Mouse (Mus musculus): ENCODE results near the gene Pofut2.

The Pofut2 gene

DNA sequence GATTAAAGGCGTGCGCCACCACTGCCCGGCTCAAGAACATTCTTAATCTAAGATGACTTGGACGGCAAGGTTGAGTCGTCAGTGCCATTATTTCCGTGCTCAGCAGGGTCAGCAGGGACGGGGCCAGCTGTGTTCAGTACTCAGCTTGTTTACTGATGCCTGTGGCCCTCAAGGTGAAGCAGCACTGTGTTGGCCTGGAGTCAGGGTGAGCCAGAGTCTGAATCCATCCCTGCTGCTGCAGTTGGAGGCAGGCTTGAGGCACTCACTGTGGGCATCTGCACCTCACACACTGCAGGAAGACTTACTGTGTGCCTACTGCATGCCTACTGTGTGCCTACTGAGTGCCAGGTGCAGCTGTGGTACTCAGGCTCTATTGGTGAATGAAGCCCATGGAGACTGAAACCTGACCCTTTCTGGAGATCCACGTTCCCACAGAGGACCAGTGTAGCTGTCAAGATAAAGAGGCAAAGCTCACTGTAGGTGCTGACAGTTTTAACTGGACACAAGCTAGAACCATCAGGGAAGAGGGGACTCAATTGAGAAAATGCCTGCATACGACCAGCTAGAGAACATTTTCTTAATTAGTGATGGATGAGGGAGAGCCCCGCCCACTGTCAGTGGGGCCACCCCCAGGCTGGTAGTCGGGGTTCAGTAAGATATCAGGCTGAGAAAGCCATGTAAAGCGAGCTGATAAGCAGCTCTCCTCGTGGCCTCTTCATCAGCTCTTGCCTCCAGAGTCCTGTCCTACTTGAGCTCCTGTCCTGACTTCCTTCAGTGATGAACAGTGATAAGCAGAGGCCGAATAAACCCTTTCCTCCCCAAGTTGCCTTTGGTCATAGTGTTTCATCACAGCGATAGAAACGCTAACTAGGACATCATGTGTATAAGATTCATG, 26.9 kb upstream of the Pofut2 start:
- DNase-seq = no peak

DNA sequence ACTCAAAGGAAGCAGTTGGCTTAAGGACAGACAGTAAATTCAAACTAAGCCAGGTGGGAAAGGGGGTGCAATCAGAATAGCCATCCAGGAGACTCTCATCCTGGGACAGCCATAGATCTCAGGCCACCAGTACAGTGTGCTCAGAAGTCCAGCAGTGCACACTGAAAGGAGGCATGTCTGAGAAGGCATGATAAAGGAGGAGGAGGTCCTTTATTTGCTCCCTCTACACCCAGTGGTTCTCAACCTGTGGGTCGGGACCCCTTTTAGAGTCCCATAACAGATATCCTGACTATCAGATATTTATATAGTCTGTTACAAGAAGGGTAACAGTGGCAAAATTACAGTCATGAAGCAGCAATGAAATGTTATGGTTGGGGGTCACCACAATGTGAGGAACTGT, 25.8 kb upstream of the Pofut2 start:
- DNase-seq = no peak

DNA sequence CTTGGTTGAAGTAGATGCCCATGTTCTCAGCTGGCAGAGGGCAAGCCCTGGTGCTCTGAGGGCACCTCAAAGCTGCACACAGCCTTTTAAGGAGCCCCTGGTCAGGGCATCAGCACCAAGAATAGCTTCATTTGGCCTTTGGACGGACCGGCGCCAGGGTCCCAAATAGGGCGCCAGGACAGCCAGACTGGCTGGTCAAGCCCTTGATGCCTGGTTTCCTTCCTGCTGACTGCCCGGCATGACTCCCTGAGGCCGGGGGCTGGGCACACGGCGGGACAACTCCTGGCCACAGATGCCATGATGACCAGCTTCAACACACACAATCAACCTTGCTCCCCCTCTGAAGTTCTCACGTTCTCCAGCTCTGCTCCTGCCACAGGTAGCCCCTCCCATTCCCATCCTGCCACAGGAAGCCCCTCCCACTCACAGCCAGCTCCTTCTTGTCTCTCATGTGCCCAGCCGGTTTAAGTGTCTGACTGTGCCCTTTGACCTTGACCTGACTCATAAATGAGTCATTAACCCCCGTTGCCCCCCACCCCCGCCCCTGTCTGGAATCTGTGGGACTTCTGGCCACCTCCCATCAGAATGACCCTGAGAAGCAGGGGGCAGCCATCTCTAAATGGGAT, 23.9 kb upstream of the Pofut2 start:
- no peak for DNase-seq

DNA sequence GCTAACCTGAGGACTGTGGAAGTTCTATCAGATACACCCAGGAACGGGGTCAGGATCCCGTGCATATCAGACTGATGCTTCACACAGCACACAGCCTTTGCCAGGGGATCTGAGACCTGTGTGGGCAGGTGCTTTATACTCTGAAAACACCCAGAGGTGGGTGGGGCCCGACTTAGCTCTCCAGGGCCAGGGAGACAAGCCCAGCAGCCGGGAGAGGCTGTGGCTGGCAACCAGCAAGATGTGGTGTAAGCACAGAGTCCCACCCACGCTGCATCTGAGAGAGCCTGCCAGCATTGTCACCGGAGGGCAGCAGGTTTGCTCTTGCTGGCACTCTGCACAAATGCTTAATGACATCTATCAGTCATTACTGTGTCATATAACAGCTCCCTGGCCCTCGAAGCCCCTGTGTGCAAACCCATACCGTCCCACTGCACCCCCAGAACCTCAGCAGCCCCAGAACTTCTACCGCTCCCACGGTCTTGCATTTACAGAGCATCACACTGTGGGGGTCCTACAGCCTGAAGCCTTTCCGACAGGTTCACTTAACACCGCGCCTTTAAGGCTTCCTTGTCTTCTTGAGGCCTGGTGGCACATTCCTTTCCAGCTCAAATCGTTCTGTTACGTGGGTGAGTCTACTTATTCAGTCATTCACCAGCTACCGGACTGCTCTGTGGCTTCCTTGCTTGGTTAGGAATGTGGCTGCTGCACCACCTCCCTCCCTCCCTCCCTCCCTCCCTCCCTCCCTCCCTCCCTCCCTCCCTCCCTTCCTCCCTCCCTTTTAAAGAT, 21.0 kb upstream of the Pofut2 start:
- no peak for DNase-seq

DNA sequence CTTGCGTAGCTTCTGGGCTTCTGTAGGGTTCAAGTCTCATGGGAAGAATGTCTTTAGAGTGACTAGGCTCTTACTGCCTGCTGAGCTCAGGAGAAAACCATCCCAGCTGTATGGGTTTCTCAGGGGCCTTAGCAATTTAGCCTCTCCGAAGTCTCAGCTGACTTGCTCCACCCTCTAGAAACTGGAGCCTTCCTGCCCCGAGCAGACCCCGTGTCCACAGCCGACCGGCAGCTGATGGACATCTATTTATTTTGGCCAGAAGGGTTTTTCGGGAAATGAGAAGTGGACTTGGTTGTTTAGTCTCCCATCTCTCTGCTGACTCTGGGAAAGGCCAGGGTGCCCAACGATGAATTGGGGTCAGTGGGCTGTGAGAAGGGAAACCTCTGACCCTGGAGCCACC, 18.3 kb upstream of the Pofut2 start:
- no peak for DNase-seq

DNA sequence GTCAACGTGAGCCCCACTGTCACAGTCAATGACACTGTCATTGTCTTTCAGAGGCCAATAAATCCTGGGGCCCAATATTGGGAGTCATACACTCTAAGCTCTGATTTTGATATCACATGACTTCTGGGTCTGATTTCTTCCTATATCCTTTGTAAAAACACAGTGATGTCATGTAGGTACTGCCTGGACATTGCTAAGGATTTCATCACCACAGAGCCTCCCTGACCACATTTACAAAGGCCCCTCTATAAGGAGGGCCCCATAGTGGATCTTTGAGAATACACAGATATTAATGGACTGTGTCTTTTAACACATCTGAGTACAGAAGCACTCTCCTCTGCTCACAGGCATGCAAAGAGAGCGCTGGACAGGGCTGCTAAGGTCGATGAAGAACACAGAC, 16.6 kb upstream of the Pofut2 start:
- no peak for DNase-seq

DNA sequence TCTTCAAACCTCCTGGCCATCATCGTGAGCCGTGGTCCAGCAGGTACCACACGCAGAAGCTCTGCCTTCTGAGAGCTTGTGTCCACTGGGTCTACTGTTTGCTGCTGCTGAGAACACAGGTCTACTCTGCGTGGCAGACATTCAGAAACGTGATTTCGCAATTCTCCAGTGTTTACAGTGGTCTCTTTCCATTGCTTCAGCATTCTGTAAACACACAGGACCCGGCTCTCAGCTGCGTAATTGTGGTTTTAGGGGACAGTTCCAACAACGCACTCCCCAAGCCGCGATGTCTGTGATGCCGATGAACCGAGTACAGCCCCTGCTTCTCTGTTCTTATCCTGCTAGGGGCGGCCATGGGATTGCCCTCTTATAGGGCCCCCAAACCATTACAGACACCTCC, 16.1 kb upstream of the Pofut2 start:
- no peak for DNase-seq

DNA sequence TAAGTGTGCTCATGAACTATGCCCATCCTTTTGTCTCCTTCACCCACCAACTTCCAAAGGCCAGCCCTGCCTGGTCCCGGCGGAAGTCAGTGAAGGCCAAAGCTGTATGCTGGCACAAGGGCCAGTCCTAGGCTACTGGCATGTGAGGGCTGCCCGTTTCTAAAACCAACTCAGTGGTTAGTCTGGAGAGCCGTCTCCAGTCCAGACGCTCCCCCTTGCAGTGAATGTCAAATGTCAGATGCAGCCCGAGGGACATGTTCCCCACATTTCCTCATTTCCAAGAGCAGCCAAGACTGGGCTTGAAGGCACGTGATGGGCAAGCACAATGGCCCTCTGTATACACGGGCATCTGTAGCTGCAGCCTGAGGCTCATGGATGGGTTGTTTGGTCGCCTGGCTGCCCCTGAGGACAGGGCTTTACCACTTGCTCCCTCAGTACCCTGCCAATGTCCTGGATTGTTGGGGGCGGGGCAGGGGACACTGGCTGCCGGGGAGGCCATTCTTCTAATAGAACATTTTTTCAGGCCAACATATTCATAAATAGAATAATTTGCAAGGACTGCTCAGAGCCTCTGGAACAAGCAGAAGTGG, 15.4 kb upstream of the Pofut2 start:
- DNase-seq = no peak

DNA sequence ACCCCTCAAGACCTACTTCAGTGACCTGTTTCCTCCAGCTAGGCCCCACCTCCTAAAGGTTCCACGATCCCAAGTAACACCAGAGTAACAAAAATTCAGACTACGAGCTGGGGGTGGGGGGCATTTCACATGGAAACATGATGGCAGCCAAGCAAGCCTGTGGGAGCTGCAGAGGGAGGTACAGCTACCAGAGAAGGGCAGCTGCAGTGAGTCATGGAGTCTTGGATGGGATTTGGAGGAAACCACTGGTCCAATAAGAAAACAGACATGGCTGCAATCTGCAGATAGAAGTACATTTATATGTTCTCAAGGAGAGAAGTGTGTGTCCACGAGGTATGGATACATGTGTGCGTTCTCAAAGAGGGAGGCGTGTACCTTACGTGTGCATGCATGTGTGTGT, 14.2 kb upstream of the Pofut2 start:
- DNase-seq = no peak

DNA sequence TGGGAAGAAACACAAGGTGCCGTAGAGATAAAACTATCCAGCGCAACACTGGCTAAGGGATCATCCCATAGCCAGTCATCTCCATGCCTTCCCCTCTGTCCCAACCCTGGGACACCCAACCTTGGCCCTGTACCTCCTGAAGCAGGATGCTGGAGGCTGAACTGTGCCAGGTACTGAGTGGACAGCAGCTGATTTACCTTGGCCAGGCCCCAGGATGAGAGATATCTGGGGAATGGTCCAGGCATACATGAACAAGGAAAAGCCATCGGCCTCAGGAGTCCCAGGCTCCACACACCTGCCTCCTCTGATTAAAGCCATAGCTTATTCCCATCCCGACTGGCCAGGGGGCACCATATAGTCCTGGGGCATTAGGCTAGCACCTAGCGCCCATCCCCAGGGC, 12.0 kb upstream of the Pofut2 start:
- no peak for DNase-seq

DNA sequence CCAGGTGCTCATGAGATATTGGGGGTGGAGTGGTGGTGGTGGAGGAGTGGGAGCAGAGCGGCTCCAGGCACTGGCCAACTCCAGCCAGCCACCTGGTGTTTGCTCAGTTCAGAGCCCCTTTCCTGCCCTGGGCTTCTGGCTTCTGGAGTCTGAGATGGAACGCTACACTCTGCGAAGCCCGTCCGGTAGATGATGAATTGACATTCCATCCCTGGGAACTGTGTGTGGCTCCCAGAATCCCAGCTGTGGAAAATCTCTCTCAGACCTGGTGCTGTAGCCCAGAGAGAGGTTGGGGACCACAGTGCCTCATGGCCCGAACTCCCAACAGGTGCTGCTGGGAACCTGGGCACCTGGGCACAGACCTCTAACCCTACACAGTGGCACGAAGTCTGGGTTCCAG, 11.3 kb upstream of the Pofut2 start:
- no peak for DNase-seq

DNA sequence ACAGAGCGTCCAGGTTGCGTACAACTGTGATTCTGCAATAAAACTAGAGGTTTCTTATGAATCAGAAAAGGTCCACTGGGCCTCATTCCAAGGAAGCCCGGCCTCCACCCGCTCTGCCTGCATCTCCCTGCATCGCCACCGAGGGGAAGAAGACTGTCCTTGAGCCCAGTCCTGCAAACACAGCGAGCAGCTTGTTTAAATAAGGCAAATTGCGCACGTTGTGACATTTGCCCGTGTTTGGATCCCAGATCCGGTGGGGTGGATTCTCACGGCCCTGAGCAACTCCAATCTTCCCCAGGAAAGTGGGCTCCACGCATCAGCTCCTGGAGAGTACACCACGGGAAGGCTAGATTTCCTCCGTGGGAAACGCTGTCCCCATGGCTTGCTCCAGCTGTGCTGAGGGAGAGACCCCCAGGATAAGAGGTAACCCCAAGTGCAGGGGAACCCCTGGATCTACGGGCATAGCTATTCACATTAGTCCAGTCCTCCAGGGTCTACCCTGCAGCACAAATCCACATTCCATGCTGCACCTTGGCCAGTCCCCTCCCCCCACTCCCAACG, 7.7 kb upstream of the Pofut2 start:
- DNase-seq = no peak

DNA sequence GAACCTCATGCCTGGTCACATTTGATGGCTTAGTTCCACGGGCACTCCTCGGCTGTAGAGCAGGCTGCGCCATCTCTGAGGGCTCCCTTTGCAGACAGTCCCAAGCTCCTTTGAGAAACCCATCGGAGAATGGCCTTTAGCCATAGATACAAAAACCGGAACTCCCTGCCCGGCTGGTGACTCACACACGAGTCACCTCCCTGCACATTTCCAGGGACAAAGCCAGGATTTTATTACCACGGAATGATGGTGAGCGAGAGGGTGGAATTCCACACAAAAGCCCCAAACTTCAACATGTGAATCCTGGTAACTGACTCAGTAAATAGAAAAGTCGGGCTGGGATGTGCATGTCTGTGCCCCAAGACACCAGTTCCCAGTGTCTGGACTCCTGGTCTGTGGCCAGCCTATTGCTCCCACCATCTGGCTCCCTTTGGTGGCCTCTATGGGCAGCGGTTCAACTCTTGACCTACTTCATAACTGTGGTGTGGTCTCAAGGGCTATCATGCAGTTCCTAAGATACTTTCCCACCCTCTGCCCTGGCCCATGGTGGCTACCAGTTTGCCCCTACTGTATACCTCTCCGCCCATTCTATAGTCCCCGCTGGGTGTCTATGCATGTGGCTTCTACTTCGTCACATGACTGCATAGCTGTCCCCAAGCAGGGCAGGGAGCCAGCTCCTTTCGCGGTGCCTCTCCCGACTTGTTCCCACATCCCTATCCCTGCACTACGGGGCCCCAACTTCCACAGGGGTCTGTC, 7.1 kb upstream of the Pofut2 start:
- no peak for DNase-seq

DNA sequence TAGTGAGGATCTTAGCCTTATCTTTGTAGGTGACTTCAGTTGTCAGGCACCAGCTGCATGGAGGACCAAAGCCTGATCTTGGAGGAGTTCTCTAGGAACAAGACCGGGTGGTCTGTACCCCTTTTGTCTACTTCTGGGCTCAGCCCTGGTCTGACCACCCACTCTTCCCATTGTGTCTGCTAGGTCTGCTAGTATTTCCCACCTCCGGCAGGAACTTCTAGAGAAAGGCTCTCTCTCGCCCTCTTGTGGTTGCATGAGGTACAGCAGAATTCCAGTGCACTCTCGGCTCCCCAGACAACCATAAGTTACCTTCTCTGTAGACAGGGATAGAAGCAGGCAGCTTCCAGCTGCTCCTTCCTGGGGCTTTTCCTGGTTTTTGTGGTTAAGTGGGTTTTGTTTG, 6.2 kb upstream of the Pofut2 start:
- peak; percentile 82 for DNase-seq

DNA sequence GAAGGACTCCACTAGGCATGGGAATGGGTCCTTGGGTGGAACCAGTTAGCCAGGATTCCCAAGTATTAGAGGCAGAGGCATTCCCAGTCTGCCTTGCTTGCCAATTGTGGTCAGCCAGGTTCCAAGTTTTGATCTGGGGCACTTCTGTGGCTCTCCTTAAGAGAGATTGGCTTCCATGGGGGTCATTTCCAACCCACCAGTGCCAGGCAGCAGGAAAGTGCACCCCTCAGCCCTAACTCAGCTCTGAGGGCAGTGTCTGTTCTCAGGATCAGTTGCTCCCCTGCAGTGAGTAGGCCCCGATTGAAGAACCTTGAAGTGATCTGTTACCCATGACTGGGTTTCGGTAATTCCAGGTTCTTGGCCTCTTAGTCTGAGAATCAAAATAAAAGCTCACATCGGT, 3.8 kb upstream of the Pofut2 start:
- DNase-seq = no peak

DNA sequence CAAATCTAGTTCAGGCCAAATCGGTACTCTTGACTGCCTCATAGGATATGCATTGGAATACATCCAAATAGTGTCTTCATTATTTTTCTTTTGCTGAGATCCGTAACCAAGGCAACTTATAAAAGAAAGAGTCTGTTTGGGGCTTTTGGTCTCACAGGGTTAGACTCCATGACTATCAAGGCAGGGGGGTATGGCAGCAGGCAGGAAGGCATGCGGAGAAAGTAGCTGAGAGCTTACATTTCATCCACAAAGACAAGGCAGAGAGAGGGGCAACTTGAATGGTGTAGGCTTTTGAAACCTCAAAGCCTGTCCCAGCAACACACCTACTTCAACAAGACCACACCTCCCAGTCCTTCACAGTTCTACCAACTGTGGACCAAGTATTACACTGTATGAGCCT, 3.3 kb upstream of the Pofut2 start:
- DNase-seq = no peak

DNA sequence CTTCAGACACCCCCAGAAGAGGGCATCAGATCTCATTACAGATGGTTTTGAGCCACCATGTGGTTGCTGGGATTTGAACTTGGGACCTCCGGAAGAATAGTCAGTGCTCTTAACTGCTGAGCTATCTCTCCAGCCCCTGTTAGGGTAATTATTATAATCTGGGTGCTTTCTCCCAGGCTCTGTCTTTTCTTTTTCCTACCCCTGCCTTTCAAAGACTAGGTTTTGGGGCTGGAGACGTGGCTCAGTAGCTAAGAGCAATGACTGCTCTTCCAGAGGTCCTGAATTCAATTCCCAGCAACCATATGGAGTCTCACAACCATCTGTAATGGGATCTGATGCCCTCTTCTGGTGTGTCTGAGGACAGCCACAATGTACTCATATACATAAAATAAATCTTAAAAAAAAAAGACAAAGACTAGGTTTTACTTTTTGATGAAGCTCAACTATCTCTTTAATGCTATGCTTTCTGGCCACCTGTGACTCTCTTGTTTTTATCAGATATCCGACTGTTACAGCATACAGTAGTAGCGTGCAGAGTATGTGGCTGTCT, 902 bp upstream of the Pofut2 start:
- DNase-seq = no peak

DNA sequence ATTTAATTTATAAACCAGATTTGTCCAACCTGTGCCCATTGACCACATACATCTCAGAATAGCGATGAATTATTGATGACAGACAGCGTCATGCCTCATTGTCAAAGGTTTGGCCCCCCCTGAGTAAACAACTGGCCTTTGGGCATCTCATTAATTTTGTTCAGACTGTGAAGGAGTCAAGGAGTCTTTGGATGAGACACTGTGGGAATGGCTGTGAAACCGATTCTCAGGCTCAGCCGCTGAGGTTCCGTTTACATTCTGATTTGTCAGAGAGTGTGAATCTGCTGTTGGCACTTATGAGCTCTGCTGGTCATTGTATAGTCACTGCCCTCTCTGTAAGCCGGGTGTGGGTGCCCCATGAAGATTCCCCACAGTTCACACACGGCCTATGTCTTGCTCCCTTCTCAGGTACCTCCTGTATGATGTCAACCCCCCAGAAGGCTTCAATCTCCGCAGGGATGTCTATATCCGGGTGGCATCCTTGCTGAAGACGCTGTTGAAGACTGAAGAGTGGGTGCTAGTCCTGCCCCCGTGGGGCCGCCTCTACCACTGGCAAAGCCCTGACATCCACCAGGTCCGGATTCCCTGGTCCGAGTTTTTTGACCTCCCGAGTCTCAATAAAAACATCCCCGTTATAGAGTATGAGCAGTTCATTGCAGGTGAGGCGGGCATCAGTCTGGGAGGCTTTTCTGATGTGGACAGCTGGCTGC, 1.3 kb downstream of the Pofut2 start:
- no peak for DNase-seq

DNA sequence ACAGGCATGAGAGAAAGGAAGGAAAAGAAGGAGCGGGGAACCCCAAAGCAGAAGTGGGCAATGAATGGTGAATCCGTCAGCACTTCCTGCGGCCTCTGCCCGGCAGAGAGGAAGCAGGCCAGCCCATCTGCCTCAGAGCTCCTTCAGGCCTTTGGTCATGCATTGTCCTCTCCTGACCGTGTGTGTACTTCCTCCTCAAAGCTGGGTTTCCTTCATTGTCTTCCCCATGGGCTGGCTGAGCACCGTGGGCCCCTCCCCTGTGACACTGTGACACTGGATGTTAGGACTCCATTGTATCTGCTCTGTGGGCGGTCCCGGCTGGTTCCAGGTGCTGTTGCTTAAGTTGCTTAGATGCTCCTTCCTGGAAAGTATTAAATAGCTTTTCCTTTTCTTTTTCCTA, 7.3 kb downstream of the Pofut2 start:
- no peak for DNase-seq

DNA sequence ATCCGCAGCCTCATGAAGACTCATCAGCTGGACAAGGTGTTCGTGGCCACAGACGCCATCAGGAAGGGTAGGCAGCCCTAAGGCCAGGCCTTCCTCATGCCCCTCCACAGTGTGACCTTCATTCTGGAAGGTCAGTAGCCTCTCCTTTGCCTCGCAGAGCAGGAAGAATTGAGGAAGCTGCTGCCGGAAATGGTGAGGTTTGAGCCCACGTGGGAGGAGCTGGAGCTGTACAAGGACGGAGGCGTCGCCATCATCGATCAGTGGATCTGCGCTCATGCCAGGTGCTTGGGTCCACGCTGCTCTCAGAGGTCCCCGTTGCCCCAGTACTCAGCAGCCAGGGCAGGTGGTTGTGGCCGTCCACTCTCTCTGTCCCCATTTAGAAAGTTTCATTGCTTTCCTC, 8.0 kb downstream of the Pofut2 start:
- no peak for DNase-seq

DNA sequence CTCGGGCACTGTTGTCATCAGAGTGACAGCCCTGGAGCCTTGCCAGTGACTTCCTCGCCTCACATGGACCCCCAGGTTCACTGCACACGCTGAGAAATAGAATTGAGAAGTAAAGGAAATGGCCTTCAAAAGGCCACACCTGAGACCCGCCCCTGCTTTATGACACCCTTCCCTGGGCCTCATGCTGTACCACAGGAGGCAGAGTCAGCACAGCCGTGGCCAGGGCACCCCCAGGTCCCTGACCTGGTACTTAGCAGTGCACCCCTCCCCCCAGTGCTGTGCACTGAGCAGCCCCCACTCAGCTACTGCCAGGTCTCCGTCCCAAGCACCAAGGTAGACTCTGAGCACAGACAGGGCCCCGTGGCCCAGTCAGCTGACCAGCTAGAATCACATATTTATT, 10.1 kb downstream of the Pofut2 start:
- DNase-seq = no peak

Measured in right cerebral cortex, postnatal 25 days (tissue).